Mouse (Mus musculus) hematopoietic stem cell, adult 5-6 weeks (primary cell): Measurements from ENCODE around the gene Ksr1. TPM values are rescaled to one million over a fixed set of nuclear protein-coding genes. Genes with fewer than 3 reads are reported as not detected.

Experiments
- ATAC-seq, 2 experiments: fragments of 125-278 bp in 1 of 2; replicated peaks in 1 of 2; 2 replicates each; pipeline ENCODE4 v1.8.0; 2016 to 2017; ENCODE audit warnings: inconsistent platforms in 2 of 2, mild to moderate bottlenecking in 2 of 2, moderate number of reproducible peaks in 2 of 2, low read depth in 1 of 2, moderate TSS enrichment in 1 of 2; ENCODE audit not compliant: low FRiP score in 2 of 2, poor library complexity in 2 of 2, severe bottlenecking in 2 of 2, insufficient read depth in 1 of 2, low TSS enrichment in 1 of 2
- total RNA-seq: library from RNA; stranded (forward); fragments of 172-1452, 232-1000 nt; gene quantifications from 2 replicates; pipeline ENCODE4 v1.2.3, GENCODE M21; 2017

Ksr1 gene
- total RNA-seq, 1 experiment from 2014 or later: 15.1 TPM

GRCm38 (mm10) chr11:79088325-79088724 lies 57.9 kb downstream of the Ksr1 start:
- ATAC-seq: peak; percentile 48

GRCm38 (mm10) chr11:79087731-79088311 lies 58.4 kb downstream of the Ksr1 start:
- peak; percentile 20 to 29; a peak in 1 of 4 replicates for ATAC-seq

- ATAC-seq: peak in 1 of 2 experiments; percentile 54; a peak in 2 of 4 replicates
Measured at GRCm38 (mm10) chr11:79086787-79087186, 59.4 kb downstream of the Ksr1 start.

GRCm38 (mm10) chr11:79085059-79085458 lies 61.1 kb downstream of the Ksr1 start:
- no peak for ATAC-seq

GRCm38 (mm10) chr11:79083018-79083441 lies 63.2 kb downstream of the Ksr1 start:
- ATAC-seq: peak; percentile 25 to 35; a peak in 3 of 4 replicates

- no peak for ATAC-seq
Measured at GRCm38 (mm10) chr11:79080965-79081891, 65.0 kb downstream of the Ksr1 start.

GRCm38 (mm10) chr11:79080081-79080480 lies 66.1 kb downstream of the Ksr1 start:
- no peak for ATAC-seq

- ATAC-seq: peak; percentile 92 to 94
Measured at GRCm38 (mm10) chr11:79076484-79076883, 69.7 kb downstream of the Ksr1 start.

GRCm38 (mm10) chr11:79075044-79075443 lies 71.2 kb downstream of the Ksr1 start:
- no peak for ATAC-seq

GRCm38 (mm10) chr11:79074611-79075010 lies 71.6 kb downstream of the Ksr1 start:
- no peak for ATAC-seq

GRCm38 (mm10) chr11:79073583-79073982 lies 72.6 kb downstream of the Ksr1 start:
- no peak for ATAC-seq

- ATAC-seq: no peak
Measured at GRCm38 (mm10) chr11:79072108-79072507, 74.1 kb downstream of the Ksr1 start.

GRCm38 (mm10) chr11:79071082-79071972 lies 74.9 kb downstream of the Ksr1 start:
- ATAC-seq: peak; percentile 45 to 63

- ATAC-seq: no peak
Measured at GRCm38 (mm10) chr11:79069453-79070153, 76.6 kb downstream of the Ksr1 start.

- no peak for ATAC-seq
Measured at GRCm38 (mm10) chr11:79067172-79067571, 79.0 kb downstream of the Ksr1 start.

- no peak for ATAC-seq
Measured at GRCm38 (mm10) chr11:79066191-79066530, 80.0 kb downstream of the Ksr1 start.
